Mouse (Mus musculus) retina, embryonic 14.5 days (tissue): ENCODE results near the gene Scgb2b17.
"Not testable (repeated sequence)": the region's sequence is repeated elsewhere in the genome, so short reads cannot be mapped to it uniquely, and the experiment has no call there.

Source experiments
- DNase-seq: peaks from one replicate; pipeline ENCODE4 v3.0.0-alpha.2; 2015; ENCODE audit warnings: low spot score

The Scgb2b17 gene

DNA sequence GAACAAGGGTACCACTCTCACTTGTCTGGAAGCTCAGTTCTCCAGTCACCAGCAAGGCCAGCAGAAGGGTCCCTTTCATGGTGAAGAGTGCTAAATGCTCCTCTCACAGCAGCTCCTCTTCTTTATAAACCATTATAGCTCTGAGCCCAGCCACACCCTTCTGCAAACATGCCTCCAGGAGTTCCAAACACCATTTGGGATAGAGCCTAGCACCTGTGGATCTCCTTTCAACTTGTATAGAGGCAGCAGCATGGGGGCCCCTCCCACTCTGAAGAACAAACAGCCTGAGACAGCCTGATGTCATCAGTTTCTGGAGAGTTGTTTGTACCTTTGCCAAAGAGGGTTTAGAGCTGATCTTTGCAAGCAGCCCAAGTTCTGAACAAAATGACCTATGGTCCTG, at the start of gene Scgb2b17:
Gene Scgb2b17 (minus strand): TSS at position 101 of the 400 bp plus-strand sequence.
- DNase-seq = not testable (repeated sequence)

DNA sequence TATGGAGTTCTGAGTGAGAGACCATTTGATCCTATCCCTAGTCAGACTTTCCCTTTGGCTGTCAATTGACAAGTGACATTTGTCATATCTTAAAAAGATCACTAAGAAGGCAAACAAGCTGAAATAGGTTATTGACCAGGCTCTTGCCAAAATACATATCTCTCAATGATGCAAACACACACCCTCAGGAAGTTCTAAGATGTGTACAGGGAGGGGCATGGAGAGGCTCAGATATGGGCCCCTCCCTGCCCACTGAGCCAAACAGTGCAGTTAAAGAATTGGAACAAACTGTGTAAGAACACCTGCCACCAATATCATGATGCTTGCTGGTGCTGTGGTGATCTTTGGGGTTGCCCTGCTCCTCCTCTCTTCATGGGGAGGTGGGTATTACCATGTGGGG, 6.8 kb upstream of the Scgb2b17 start, which contains the start of gene Scgb1b17:
Gene Scgb1b17 (plus strand): TSS at position 301 of the 400 bp plus-strand sequence.
- not testable (repeated sequence) for DNase-seq
